Mouse (Mus musculus): ENCODE results near the gene Cnnm2. TPM values are rescaled to one million over a fixed set of nuclear protein-coding genes. Genes with fewer than 3 reads are reported as not detected.
"Not testable (repeated sequence)": the region's sequence is repeated elsewhere in the genome, so short reads cannot be mapped to it uniquely, and the experiment has no call there.

The Cnnm2 gene
- total RNA-seq, 4 experiments from 2014 or later = 27.6 to 45.6 (median 37.6) TPM

DNA sequence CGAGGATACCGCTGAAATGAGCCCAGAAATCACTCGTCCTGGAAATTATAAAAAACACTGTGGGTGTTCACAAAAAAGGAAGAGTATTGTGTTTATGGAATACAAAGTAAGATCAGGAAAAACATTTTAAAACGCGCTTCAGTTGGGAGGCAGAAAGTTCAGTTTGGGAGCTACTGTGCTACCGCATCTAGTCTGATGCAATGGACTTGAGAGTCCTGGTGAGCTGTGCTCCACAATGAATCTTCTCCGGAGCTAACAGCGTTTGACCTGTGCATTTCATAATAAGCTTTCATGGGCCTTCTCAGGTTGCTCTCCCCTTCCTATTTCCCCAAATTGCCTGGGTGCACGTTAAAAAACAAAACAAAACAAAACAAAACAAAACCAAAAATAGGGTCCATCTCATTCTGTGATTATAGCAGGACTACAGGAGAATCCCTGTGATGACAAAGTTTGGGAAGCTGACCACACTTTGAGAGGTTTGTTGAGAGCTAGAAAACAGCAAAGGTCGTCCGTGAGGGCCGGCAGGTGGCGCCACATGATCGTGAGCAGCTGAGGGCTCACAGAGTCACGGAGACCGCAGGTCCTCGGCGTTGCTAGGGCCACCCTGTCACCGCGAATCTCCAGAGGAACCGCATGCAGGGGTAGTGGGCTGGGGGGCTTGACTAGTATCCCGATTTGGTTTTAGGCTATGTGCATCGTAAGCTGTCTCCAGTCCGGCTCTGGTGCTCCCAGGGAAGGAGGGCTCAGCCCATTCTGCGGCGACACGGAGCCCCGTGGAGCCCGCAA, 828 bp upstream of the Cnnm2 start:
- peak; percentile 81 for DNase-seq

- DNase-seq = no peak
These were observed 535 bp downstream of the Cnnm2 start for GRCm38 (mm10) chr19:46761971-46762290.

GRCm38 (mm10) chr19:46762291-46762991, 1.0 kb downstream of the Cnnm2 start:
- peak; percentile 35 for DNase-seq

GRCm38 (mm10) chr19:46762992-46763342, 1.6 kb downstream of the Cnnm2 start:
- no peak for DNase-seq

- no peak for DNase-seq
These were observed 2.0 kb downstream of the Cnnm2 start for GRCm38 (mm10) chr19:46763356-46763755.

GRCm38 (mm10) chr19:46763932-46764762, 2.8 kb downstream of the Cnnm2 start:
- DNase-seq = no peak

- DNase-seq = no peak
These were observed 3.3 kb downstream of the Cnnm2 start for GRCm38 (mm10) chr19:46764763-46765117.

GRCm38 (mm10) chr19:46766125-46766524, 4.7 kb downstream of the Cnnm2 start:
- no peak for DNase-seq

- no peak for DNase-seq
These were observed 8.4 kb downstream of the Cnnm2 start for GRCm38 (mm10) chr19:46769759-46770158.

GRCm38 (mm10) chr19:46771801-46772200, 10.4 kb downstream of the Cnnm2 start:
- DNase-seq = no peak

GRCm38 (mm10) chr19:46776391-46776790, 15.0 kb downstream of the Cnnm2 start:
- no peak for DNase-seq

GRCm38 (mm10) chr19:46776850-46777249, 15.5 kb downstream of the Cnnm2 start:
- no peak for DNase-seq

GRCm38 (mm10) chr19:46777928-46778680, 16.7 kb downstream of the Cnnm2 start:
- no peak for DNase-seq

GRCm38 (mm10) chr19:46779130-46779529, 17.7 kb downstream of the Cnnm2 start:
- not testable (repeated sequence) for DNase-seq

GRCm38 (mm10) chr19:46784038-46784437, 22.6 kb downstream of the Cnnm2 start:
- DNase-seq = no peak

- DNase-seq = no peak
These were observed 23.1 kb downstream of the Cnnm2 start for GRCm38 (mm10) chr19:46784502-46784901.

- DNase-seq = no peak
These were observed 24.2 kb downstream of the Cnnm2 start for GRCm38 (mm10) chr19:46785633-46786032.

DNA sequence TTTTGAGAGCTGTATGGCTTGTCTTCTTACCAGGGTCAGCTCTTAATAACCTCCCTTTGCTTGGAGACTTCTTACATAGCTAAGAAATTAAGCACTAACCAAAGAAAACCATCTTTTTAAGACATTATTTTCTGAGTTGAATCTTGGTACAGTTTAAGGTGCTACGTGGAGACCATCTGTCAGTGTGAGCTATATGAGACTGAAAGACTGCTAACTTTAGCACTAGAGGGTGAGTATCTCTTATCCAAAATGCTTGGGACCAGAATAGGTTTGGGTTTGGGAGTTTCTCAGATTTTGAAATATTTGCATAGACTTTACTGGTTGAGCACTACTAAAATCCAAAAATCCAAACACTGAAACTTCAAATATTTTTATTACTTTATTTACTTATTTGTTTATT, 28.4 kb downstream of the Cnnm2 start:
- no peak for DNase-seq

- no peak for DNase-seq
These were observed 30.0 kb downstream of the Cnnm2 start for GRCm38 (mm10) chr19:46791360-46791759.

DNA sequence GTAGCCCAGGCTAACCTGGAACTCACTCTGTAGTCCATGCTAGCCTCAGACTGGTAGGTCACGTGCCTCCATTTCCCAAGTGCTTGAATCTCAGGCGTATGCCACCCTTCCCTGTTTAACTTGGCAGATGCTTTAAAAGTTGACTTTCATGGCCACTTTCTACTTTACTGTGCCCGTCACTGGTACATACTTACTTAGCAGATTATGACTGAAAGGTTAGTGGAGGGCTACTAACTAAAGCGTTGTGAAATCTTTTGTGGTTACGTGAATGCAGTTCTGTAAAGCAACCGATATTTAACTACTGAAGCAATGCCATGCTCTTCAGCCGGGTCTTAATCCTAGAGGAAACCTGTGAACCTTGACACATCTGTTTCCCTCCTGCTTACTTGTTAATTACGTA, 30.5 kb downstream of the Cnnm2 start:
- DNase-seq = no peak

DNA sequence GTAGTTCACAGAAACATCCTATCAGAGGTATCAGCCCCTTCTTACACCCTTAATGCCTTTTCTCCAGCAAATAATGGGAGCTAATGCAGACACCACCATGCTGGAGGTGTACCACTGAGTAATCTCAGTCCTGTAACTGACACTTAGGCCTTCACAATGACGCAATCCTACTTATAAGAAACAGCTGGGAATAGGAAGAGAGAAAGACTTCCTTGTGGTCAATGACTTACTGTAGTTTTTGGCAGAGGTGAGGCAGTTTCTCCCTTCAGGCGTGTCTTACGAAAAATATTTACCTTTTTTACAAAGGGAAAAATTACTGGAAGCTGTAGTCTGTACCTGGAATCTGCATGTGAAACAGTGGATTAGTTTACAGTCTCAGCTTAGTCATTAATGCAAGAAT, 31.1 kb downstream of the Cnnm2 start:
- no peak for DNase-seq

DNA sequence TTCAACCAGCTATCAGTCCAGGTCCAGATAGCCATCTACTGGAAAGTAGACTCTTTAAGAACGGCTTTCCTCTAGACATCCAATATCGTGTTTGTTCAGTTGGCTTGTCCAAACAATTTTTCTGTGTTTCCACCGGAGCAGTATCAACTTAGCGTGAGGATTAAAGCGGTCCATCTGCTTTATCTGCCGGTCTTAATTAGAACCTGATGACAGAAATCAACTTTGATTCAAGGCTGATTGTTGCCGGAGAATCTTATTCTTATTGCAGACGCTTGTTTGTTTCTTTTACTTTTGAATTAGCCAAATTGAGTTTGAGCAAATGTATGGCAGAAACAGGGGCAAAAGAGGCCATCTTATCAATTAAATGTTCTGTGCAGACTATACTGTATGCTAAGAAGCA, 32.8 kb downstream of the Cnnm2 start:
- no peak for DNase-seq
